Mouse (Mus musculus) neutrophil, adult 83 days (primary cell): ENCODE data around the gene Tmprss11g. TPM values are rescaled to one million over a fixed set of nuclear protein-coding genes. Genes with fewer than 3 reads are reported as not detected.

Source experiments
- total RNA-seq, 2 experiments: library from RNA; stranded (reverse); gene quantifications; one replicate each; pipeline ENCODE4 v1.2.4; 2023

Tmprss11g gene
- total RNA-seq: not detected

DNA sequence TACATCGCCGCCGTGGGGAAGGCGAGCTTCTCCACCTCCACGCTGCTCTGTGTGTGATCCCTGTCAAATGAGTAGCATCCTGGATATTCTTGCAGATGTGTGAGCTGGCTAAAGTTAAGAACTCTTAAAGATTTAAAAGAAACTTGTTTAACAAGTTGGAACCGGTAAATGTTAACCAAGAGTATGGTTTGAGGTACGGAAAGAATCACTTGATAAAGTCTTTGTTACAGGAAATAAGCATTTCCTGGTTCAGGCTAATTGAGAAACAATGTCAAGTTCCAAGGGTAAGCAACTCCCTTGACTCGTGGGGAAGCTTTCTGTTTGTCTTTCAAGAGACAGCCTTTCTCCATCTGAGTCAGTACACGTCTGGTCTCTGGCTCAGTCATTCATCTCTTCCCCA lies at the start of gene Tmprss11g:
TSS of gene Tmprss11g (minus strand) at position 101 of the 400 bp plus-strand sequence.

GRCm38 (mm10) chr5:86468890-86469289 lies 49.5 kb downstream of the Tmprss11g start, which contains the start of gene Tmprss11a:
TSS of gene Tmprss11a (minus strand) at chr5:86468990.

Other genes starting within 250 kb of the Tmprss11g start
- not detected for gene Tmprss11c, start 229.3 kb downstream of the Tmprss11g start, total RNA-seq
- not detected for gene Tmprss11d, start 145.2 kb downstream of the Tmprss11g start, total RNA-seq
- not detected for gene Tmprss11a, start 49.6 kb downstream of the Tmprss11g start, total RNA-seq
- gene Tmprss11f, start 113.8 kb upstream of the Tmprss11g start, total RNA-seq: not detected
- not detected for gene Tmprss11b, start 157.8 kb upstream of the Tmprss11g start, total RNA-seq
- not detected for gene Tmprss11e, start 227.2 kb upstream of the Tmprss11g start, total RNA-seq